Mouse (Mus musculus): ENCODE measurements at regions not wholly inside any gene's neighbourhood (a gene's known extent, or its start where the extent isn't known, plus 50 kb on each side); places are given as distances from the start of the nearest gene placed in this dataset.

- H3K4me3 ChIP-seq (ENCODE audit: insufficient read depth, low read length), result no peak overlapping the region
- no peak overlapping the region for H3K27ac ChIP-seq (ENCODE audit: insufficient read depth, low read length)
- H3K4me1 ChIP-seq (ENCODE audit: control insufficient read depth, insufficient read depth, low read length), result no peaks in the 10 kb centered on the region
- no peak for TF ChIP-seq POLR2A (IDR thresholded peaks at IDR 0.05; ENCODE audit: low read depth, low read length)
- no peak for TF ChIP-seq CTCF (IDR thresholded peaks at IDR 0.05; ENCODE audit: borderline replicate concordance, insufficient read depth, low read length)
These were observed 92.7 kb upstream of the Gm14444 start for GRCm38 (mm10) chr2:174917146-174917905.

- TF ChIP-seq CTCF (IDR thresholded peaks at IDR 0.05; ENCODE audit: borderline replicate concordance, insufficient read depth, low read length), result no peak
- TF ChIP-seq POLR2A (IDR thresholded peaks at IDR 0.05; ENCODE audit: low read depth, low read length), result no peak
- Histone ChIP-seq H3K4me3 (ENCODE audit: insufficient read depth, low read length) (no peak overlapping the region), H3K4me1 (ENCODE audit: control insufficient read depth, insufficient read depth, low read length) (no peaks in the 10 kb centered on the region), H3K27ac (ENCODE audit: insufficient read depth, low read length) (no peak overlapping the region)
These were observed 92.1 kb upstream of the Gm14444 start for GRCm38 (mm10) chr2:174917975-174918374.

- TF ChIP-seq POLR2A (IDR thresholded peaks at IDR 0.05; ENCODE audit: low read depth, low read length) (no peak), CTCF (IDR thresholded peaks at IDR 0.05; ENCODE audit: borderline replicate concordance, insufficient read depth, low read length) (no peak)
- Histone ChIP-seq H3K4me1 (ENCODE audit: control insufficient read depth, insufficient read depth, low read length) (no peaks in the 10 kb centered on the region), H3K27ac (ENCODE audit: insufficient read depth, low read length) (no peak overlapping the region), H3K4me3 (ENCODE audit: insufficient read depth, low read length) (no peak overlapping the region)
These were observed 87.8 kb upstream of the Gm14444 start for GRCm38 (mm10) chr2:174922208-174922607.

- Histone ChIP-seq H3K4me3 (ENCODE audit: insufficient read depth, low read length) (no peak overlapping the region), H3K4me1 (ENCODE audit: control insufficient read depth, insufficient read depth, low read length) (no peaks in the 10 kb centered on the region), H3K27ac (ENCODE audit: insufficient read depth, low read length) (no peak overlapping the region)
- TF ChIP-seq POLR2A (IDR thresholded peaks at IDR 0.05; ENCODE audit: low read depth, low read length) (no peak), CTCF (IDR thresholded peaks at IDR 0.05; ENCODE audit: borderline replicate concordance, insufficient read depth, low read length) (no peak)
These were observed 80.3 kb upstream of the Gm14444 start for GRCm38 (mm10) chr2:174929718-174930117.

GRCm38 (mm10) chr2:174932137-174933012, 77.7 kb upstream of the Gm14444 start:
- TF ChIP-seq POLR2A (IDR thresholded peaks at IDR 0.05; ENCODE audit: low read depth, low read length) (no peak), CTCF (IDR thresholded peaks at IDR 0.05; ENCODE audit: borderline replicate concordance, insufficient read depth, low read length) (peak; percentile 85)
- Histone ChIP-seq H3K4me3 (ENCODE audit: insufficient read depth, low read length) (no peak overlapping the region), H3K4me1 (ENCODE audit: control insufficient read depth, insufficient read depth, low read length) (no peaks in the 10 kb centered on the region), H3K27ac (ENCODE audit: insufficient read depth, low read length) (no peak overlapping the region)

- H3K4me3 ChIP-seq (ENCODE audit: insufficient read depth, low read length), result no peak overlapping the region
- no peaks in the 10 kb centered on the region for H3K4me1 ChIP-seq (ENCODE audit: control insufficient read depth, insufficient read depth, low read length)
- H3K27ac ChIP-seq (ENCODE audit: insufficient read depth, low read length), result no peak overlapping the region
- TF ChIP-seq POLR2A (IDR thresholded peaks at IDR 0.05; ENCODE audit: low read depth, low read length) (no peak), CTCF (IDR thresholded peaks at IDR 0.05; ENCODE audit: borderline replicate concordance, insufficient read depth, low read length) (no peak)
These were observed 77.1 kb upstream of the Gm14444 start for GRCm38 (mm10) chr2:174933013-174933353.

- Histone ChIP-seq H3K4me1 (ENCODE audit: control insufficient read depth, insufficient read depth, low read length) (no peaks in the 10 kb centered on the region), H3K4me3 (ENCODE audit: insufficient read depth, low read length) (no peak overlapping the region), H3K27ac (ENCODE audit: insufficient read depth, low read length) (no peak overlapping the region)
- TF ChIP-seq POLR2A (IDR thresholded peaks at IDR 0.05; ENCODE audit: low read depth, low read length), result no peak
- no peak for TF ChIP-seq CTCF (IDR thresholded peaks at IDR 0.05; ENCODE audit: borderline replicate concordance, insufficient read depth, low read length)
These were observed 73.4 kb upstream of the Gm14444 start for GRCm38 (mm10) chr2:174936665-174937064.

GRCm38 (mm10) chr2:174937930-174938329, 72.1 kb upstream of the Gm14444 start:
- Histone ChIP-seq H3K4me3 (ENCODE audit: insufficient read depth, low read length) (no peak overlapping the region), H3K27ac (ENCODE audit: insufficient read depth, low read length) (no peak overlapping the region), H3K4me1 (ENCODE audit: control insufficient read depth, insufficient read depth, low read length) (no peaks in the 10 kb centered on the region)
- TF ChIP-seq CTCF (IDR thresholded peaks at IDR 0.05; ENCODE audit: borderline replicate concordance, insufficient read depth, low read length) (no peak), POLR2A (IDR thresholded peaks at IDR 0.05; ENCODE audit: low read depth, low read length) (no peak)

- Histone ChIP-seq H3K4me1 (ENCODE audit: control insufficient read depth, insufficient read depth, low read length) (no peaks in the 10 kb centered on the region), H3K4me3 (ENCODE audit: insufficient read depth, low read length) (no peak overlapping the region), H3K27ac (ENCODE audit: insufficient read depth, low read length) (no peak overlapping the region)
- TF ChIP-seq CTCF (IDR thresholded peaks at IDR 0.05; ENCODE audit: borderline replicate concordance, insufficient read depth, low read length), result no peak
- TF ChIP-seq POLR2A (IDR thresholded peaks at IDR 0.05; ENCODE audit: low read depth, low read length), result no peak
These were observed 67.8 kb upstream of the Gm14444 start for GRCm38 (mm10) chr2:174942221-174942620.

GRCm38 (mm10) chr2:174948106-174948505, 61.9 kb upstream of the Gm14444 start:
- TF ChIP-seq CTCF (IDR thresholded peaks at IDR 0.05; ENCODE audit: borderline replicate concordance, insufficient read depth, low read length) (no peak), POLR2A (IDR thresholded peaks at IDR 0.05; ENCODE audit: low read depth, low read length) (no peak)
- H3K27ac ChIP-seq (ENCODE audit: insufficient read depth, low read length), result no peak overlapping the region
- H3K4me3 ChIP-seq (ENCODE audit: insufficient read depth, low read length), result no peak overlapping the region
- no peaks in the 10 kb centered on the region for H3K4me1 ChIP-seq (ENCODE audit: control insufficient read depth, insufficient read depth, low read length)
